Mouse (Mus musculus): ENCODE data around the gene Gsc. TPM values are rescaled to one million over a fixed set of nuclear protein-coding genes. Genes with fewer than 3 reads are reported as not detected.

Gene Gsc
- total RNA-seq (2023) = not detected

GRCm38 (mm10) chr12:104472601-104473424 lies at the start of gene Gsc:
Gene Gsc (minus strand): TSS chr12:104473330.

Other genes starting within 250 kb of the Gsc start
- 1 to 10 TPM; 1.8 to 2.1 TPM for gene Serpina3g, start 237.1 kb downstream of the Gsc start, total RNA-seq (2023)
- not detected for gene Serpina3i, start 210.2 kb downstream of the Gsc start, total RNA-seq (2023)
- gene Serpina3j, start 158.8 kb downstream of the Gsc start, total RNA-seq (2023) = not detected
- gene Serpina3k, start 134.8 kb downstream of the Gsc start, total RNA-seq (2023) = not detected
- gene Serpina3m, start 134.8 kb downstream of the Gsc start, total RNA-seq (2023) = not detected
- not detected for gene Serpina3n, start 66.6 kb downstream of the Gsc start, total RNA-seq (2023)